Mouse (Mus musculus): ENCODE measurements around the gene Aldh16a1.
"Not testable (repeated sequence)": the region's sequence is repeated elsewhere in the genome, so short reads cannot be mapped to it uniquely, and the experiment has no call there.

The Aldh16a1 gene

GRCm38 (mm10) chr7:45131850-45132249 lies 22.5 kb downstream of the Aldh16a1 start:
- DNase-seq, result no peak

- DNase-seq, result no peak
Measured at GRCm38 (mm10) chr7:45129776-45130512, 24.4 kb downstream of the Aldh16a1 start.

- peak in 1 of 2 experiments; percentile 45 for DNase-seq
Measured at GRCm38 (mm10) chr7:45129318-45129717, 25.1 kb downstream of the Aldh16a1 start.

GRCm38 (mm10) chr7:45128624-45129246 lies 25.6 kb downstream of the Aldh16a1 start, which contains the start of gene Rpl13a:
Gene Rpl13a, minus strand, starts transcription at chr7:45128761.
- DNase-seq, result peak; percentile 99

- no peak for DNase-seq
Measured at GRCm38 (mm10) chr7:45127700-45128224, 26.6 kb downstream of the Aldh16a1 start.

GRCm38 (mm10) chr7:45126844-45127699 lies 27.3 kb downstream of the Aldh16a1 start:
- DNase-seq, result no peak

GRCm38 (mm10) chr7:45126147-45126843 lies 28.1 kb downstream of the Aldh16a1 start:
- no peak for DNase-seq

GRCm38 (mm10) chr7:45125649-45126048 lies 28.7 kb downstream of the Aldh16a1 start:
- DNase-seq, result not testable (repeated sequence)

- DNase-seq, result no peak
Measured at GRCm38 (mm10) chr7:45125144-45125600, 29.2 kb downstream of the Aldh16a1 start.

GRCm38 (mm10) chr7:45124224-45125143 lies 29.9 kb downstream of the Aldh16a1 start, which contains the start of gene Rps11:
Gene Rps11, minus strand, starts transcription at chr7:45124439.
- DNase-seq, result peak; percentile 99

- DNase-seq, result no peak
Measured at GRCm38 (mm10) chr7:45123186-45123570, 31.2 kb downstream of the Aldh16a1 start.

- no peak for DNase-seq
Measured at GRCm38 (mm10) chr7:45122561-45123185, 31.7 kb downstream of the Aldh16a1 start.

GRCm38 (mm10) chr7:45121966-45122365 lies 32.4 kb downstream of the Aldh16a1 start:
- no peak for DNase-seq

- no peak for DNase-seq
Measured at GRCm38 (mm10) chr7:45121404-45121803, 33.0 kb downstream of the Aldh16a1 start.

- DNase-seq, result no peak
Measured at GRCm38 (mm10) chr7:45119780-45120709, 34.3 kb downstream of the Aldh16a1 start.

- DNase-seq, result no peak
Measured at GRCm38 (mm10) chr7:45118336-45118735, 36.0 kb downstream of the Aldh16a1 start.

GRCm38 (mm10) chr7:45117566-45117965 lies 36.8 kb downstream of the Aldh16a1 start:
- no peak for DNase-seq

- DNase-seq, result no peak
Measured at GRCm38 (mm10) chr7:45113476-45113875, 40.9 kb downstream of the Aldh16a1 start.

GRCm38 (mm10) chr7:45112529-45112928 lies 41.9 kb downstream of the Aldh16a1 start:
- no peak for DNase-seq
